Mouse (Mus musculus): Measurements from ENCODE around the gene Itprip.
A peak's percentile ranks its signal among the peaks of the same experiment; 100 is the strongest.

Gene Itprip

DNA sequence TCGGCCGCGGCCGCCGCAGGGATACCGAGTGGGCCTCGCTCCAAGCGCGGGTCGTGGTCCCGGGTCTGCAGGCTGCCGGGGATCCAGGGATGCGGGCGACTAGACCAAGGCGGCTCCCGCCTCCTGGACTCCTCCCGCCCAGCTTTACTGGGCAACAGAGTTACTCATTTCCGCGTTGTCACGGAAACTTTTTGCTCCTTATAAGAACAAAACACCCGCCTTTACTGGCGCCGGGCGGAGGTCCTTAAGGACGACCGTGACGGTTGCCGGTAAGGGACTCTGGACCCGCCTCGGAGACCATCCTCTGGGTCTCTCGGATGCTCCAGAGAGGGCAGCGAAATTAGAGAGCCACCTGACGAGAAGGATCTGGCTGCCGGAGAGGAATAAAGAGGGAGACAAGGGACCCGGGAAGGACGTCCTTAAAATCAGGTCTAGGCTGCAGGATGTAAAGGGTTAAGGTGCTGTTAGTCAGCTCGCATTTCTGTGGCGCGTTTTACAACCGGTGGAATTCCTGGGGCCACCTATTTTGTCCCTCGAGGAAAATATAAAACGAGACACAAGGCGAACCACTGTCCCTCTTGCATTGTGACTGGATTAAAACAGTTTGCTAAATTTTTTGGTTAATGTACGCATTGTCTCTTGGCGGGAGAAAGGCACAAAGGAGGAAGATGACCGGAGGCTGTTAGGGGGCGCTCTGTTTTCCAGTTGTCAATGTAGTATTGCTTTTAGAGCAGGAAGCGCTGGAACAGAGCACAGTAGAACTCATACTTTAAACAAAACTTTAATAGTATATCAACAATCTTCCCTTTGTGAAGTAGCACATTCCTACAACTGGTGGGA, at the start of gene Itprip, which contains the start of gene Cfap43:
Gene Itprip, minus strand, starts transcription at position 174 of the 840 bp plus-strand sequence.
Gene Cfap43, minus strand, starts transcription at position 162 of the 840 bp plus-strand sequence.
- DNase-seq, result peak; percentile 81

DNA sequence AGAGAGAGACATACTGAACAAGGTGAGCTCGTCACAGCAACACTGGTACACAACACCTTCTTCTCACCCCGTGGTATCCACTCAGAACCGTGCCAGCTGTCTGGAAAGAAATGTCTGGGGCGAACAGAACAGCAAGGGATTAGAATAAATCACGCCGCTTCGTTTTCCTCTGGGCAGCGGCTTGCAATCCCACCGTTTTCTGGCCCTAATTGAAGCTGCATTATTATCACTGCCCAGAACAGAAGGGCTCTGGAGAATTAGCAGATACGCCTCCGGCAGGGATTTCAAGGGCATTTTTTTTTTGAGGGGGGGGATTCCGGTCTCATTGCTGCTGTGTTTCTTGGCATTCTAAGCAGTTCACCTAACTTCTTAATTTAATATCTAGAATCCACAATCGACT, 39.1 kb upstream of the Itprip start:
- DNase-seq, result no peak

DNA sequence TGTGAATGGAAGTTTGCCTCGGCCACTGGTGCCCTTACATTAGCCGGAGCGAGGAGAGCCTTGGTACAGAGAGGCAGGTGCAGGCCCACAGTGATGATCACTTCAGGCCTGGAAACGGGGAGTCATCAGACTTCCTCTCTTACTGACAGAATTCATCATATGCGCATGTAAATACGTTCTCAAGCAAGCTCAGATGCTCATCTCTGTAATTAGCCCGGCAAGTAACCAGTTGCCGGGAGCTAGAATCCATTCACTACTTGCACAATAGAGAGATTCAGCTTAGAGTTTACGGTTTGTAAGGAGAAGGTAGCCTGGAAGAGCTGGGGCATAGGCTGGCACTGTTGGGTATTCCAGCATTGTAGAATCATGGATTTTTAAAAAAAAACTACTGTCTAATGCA, 34.1 kb upstream of the Itprip start:
- DNase-seq, result no peak

DNA sequence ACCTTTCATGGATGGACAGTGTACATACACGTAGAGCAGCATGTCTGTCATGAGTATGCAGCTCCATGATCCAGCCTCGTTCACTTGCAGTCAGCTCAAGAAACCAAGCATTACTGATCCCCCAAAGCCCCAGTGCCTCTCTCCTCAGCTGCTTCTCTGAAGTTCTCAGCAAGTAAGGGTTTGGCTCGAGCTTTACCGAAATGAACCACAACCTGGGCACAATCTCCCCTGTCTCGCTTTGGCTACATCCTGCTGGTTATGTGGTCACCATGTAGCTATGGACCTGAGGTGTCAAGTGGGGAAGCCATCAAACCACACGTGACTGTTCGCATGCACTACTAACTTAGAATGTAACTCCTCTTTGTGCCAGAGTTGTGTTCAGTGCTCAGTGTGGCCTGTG, 31.8 kb upstream of the Itprip start:
- DNase-seq, result no peak

DNA sequence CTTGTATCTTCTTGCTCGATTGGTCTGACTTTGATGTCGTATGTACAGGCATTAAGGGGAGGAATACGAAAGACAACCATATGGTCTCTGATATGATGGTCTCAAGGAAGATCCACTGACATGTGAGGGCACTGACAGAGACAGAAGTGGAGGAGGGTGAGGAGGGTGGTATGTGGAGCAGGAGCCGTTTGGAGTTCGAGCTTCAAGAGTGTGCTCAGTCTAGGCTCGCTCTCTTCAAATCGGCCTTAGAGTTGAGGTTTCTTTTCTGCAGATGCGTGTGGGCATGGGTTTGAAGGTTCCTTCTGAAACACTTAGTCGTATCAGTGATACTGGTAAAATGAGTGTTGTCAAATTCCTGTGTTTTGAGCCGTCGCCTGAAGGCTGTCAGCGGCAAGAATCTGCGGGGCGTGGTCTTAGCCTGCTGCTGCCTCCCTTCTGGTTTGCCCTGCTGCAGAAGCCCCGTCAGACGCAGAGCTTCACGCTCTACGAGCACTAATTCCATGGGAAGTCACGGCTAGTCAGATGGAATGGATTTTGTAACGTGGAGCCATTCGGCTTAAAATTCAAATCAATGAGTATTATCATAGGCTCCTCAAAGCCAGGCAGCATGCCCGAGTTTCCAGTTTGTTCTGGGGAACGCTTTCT, 27.8 kb upstream of the Itprip start:
- DNase-seq, result no peak

DNA sequence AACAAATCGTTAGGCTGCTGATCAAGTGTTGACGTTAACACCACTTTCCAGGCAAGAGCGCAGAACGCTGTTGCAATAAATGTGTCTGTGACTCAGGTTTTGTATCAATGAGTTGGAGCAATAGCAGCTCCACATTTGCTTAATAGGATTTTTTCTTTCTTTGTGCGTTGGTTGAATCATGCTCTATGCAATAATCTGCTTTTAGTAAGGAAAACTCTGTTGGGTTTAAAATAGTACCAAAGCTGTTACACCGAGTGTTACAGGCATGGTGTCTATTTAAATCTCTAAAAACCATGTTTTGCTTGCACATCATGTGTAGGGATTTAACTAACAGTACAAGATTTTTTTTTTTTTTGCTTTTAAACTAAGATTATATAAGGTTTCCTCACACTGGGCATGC, 20.3 kb upstream of the Itprip start:
- DNase-seq, result no peak

DNA sequence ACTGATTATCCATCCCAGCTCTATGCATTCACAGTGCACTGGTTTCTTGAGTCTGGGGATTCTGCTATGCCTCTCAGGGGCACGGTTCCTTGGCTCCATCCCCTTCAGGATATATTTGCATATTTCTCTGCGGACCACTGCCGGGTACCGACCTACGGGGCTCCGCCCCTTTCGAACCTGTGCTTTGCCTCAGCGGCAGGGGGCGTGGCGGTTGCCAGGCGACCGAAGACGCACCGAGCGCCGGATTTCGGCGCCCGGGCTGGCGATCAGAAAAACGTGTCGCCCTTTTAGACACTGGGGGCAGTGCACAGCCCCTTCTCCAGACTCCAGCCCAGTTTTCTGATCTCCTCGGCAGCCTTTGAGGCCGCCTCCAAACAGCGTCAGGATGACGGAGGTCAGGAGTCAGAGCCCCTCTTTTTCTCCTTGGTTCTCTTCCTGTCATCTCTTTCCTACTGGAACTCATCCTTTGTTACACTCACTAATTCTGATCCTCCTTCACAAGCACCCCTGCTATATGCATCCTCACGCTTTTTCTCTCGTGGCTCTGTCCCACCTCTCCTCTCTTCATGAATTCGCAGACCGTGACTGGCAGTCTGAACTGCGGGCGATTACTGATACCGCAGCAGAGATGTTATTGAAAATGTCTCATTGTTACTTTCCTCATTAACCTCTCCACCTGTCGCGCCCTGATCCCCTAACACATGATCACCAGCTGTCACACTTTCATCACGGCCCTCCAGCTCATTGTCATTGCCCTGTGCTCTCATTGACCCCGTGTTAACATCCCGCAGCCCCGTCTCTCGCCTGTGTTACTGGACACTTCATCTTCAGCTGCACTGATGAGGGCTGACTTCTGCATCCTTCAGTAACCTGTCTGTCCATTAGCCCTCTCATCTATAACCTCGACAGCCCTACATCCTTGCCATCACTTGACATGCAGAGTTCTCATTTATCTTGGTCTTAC, 18.6 kb upstream of the Itprip start, which contains the start of gene Cfap58:
Gene Cfap58, plus strand, starts transcription at position 233 of the 964 bp plus-strand sequence.
- peak; percentile 42 for DNase-seq

DNA sequence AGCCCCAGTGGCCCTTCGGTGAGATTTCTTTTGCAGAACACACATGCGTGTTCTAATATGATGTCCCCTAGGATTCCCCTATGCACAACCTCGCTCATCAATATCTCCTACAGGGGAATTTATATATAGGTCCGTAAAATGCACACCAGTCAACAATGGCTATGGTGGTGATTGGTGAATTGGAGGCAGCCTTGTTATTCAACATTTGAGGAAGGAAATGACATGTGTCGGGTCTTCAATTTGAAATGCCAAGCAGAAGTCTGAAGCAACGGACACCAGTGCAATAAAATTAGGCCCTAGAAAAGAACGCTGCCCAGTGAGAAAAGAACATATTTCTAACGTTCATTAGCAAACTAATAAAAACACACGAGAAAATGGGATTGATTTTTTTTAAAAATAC, 17.8 kb upstream of the Itprip start:
- no peak for DNase-seq

DNA sequence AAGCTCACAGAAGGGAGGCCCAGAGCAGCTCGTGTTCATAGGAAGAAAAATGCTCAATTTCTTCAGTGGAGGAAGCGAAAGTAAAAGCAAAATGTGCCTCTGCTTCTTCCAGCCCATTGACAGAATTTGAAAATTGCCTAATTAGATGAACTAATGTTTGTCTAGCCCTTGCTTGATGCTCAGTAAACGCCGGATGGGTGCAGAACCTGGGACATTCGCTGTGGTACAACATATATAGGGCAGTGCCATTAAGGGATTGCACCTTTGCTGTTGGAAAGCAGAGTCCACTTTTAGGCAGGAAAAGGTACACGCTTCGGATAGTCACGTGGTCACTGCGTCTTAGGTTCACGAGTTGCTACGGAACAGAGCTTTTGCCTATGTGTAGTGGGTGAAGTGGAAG, 17.4 kb upstream of the Itprip start:
- no peak for DNase-seq

DNA sequence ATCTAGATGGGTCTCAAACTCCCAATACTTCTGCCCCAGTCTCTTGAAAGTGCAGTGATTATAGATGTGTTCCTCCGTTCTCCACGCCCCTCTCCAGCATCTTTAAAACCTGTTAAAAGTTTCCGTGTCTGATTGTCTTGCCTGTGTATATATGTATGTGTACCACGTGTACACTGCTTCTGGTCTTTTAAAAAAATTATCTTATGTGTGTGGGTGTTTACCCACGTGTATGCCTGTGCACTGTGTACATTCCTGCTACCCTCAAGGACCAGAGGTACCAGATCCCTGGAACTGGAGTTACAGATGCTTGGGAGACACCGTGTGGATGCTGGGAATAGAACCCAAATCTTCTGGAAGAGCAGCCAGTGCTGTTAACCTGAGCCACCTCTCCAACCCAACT, 16.4 kb upstream of the Itprip start:
- DNase-seq, result no peak

DNA sequence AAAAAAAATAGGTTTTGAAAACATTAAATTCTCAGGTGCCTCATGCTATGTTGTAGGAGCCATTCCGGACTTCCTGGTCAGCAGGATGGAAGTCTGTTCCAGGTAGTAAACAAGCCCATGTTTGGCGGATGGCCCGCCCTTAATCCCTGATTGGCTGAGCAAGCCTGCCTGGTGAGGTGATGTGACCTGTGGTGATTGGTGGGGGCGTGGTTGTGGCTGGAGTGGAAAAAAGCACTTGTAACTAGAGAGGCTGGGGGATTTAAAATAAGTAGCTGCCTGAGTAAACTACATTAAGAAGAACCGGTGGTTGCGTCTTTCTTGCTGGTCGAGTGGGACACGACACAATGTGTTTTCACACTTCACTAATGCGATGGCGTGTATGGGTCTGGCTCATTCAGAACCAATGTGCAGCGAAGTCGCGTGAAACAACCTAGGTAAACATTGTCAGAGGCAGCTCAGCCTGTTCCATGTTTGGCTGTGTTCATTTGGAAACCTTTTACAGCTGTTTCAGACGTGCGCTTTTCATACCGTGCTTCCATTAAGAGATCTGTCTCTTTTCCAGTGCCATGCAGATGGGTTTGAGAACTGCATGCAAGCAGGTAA, 15.6 kb upstream of the Itprip start:
- peak; percentile 62 for DNase-seq

DNA sequence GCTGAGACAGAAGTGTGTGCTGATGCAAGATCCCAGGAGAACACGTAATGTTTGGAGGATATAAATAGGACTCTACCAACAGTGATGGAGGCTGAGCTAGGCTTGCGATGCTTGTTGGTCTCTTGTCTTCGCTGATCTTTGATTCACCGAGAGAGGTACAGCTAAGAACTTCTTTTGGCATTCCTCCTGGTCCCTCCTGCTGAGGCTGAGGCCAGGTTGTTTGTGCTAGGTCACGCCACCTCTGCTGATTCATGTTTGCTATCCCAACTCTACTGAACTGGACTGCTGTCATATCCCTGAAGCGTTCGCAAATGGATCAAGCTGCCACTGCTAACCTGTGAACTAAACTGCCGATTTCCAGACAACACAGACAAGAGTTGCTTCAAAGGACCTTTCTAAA, 15.0 kb upstream of the Itprip start:
- no peak for DNase-seq

DNA sequence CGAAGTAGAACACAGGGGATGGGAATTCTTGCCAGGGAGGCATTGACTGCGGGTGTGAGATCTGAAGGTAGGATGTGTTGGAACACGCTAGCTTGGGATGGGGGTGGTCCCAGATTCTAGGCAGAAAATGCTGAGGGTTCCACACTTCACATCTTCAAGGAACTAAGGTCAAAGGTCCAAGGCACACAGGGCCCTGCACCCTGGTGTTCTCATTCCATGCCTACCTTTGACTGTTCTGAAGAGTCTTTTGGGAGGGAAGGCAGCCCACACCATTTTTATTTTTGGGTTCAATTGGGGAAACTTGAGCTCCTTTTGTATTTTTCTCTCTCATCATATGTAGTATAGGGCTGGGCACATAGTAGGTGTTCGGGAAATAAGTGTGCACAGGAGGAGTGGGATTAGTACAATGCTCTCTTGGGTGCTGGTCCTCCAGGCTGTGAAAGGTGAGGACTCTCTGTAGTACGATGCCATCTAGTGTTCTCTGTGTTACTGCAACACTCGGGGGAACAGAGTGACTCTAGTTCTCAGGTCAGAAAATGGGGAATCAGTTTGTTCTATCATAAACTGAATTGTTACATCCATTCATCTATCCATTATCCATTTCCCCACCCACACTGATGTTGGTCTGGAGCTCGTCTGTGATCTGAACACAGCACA, 13.0 kb upstream of the Itprip start:
- DNase-seq, result no peak

DNA sequence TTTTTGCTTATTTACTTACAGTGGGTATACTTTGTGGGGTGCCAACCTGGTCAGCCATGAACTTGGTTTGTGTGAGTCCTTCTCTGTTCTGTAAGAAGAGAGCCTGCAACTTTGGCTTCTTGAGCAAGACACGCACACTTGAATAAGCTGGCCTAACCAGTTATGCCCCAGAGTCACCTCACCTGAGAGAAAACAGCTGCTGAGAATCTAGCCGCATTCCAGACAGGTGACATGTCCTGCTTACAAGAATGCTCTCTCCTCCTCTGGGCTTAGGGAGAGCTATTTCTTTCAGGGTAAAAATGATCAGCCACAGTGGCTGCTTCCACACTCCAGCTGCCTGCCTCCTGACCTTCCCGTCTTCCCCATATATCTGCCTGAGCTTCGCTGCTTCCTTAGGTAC, 9.9 kb upstream of the Itprip start:
- no peak for DNase-seq

DNA sequence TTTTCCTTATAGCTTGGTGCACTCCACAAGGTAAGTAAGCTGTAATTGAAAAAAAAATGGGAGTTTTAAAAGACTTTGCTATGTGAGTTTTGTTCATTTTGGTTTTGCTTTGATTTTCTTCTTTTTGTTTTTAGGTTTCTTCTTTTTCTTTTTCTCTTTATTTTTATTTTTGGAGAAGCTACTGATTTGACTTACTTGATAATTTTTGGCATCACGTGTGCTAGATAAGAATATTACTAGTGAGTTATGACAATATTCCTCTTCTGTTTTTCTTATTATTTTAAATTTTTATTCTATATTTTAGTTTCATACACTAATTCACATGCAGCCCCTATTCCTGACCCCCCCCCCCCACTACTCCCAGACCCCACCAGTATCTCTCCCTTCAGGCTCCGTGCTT, 7.9 kb upstream of the Itprip start:
- no peak for DNase-seq

DNA sequence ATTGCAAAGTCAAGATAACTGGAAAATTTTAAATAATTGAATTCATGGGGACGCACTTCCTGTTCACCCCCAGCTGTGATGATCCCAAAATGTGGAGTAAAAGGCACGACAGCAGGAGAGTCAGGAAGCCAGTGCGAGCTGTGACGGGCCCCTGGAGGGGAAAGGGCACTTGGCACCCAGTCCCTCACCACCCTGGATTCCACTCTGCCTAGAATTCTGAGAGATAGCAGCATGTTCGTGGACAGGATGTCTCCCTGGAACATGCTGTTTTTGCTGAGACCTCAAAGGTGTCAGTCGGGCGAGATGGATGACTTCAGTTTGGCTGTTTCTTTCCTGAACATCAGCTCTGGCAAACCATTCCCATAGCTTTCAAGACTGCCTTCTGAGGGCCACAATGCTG, 6.7 kb upstream of the Itprip start:
- peak; percentile 68 for DNase-seq

DNA sequence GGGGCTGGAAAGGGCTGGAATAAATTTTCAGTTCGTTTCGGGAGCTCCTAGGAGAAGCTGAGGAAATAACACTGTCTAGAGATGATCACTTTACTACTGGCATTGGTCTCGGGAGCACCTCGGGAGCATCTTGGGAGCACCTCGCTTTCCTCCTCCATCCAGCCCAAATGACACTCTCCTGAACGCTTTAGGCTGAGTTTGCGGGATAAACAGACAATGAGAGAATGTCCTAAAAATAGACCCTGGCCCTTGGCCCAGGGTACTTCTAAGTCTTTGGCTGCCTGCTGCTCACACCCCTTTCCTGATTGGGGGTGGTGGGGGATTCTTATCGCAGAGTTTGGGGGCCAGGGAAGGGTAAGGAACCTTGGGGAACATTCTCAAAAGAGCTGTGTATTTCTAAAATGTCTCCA, 872 bp upstream of the Itprip start:
- DNase-seq, result peak; percentile 42

DNA sequence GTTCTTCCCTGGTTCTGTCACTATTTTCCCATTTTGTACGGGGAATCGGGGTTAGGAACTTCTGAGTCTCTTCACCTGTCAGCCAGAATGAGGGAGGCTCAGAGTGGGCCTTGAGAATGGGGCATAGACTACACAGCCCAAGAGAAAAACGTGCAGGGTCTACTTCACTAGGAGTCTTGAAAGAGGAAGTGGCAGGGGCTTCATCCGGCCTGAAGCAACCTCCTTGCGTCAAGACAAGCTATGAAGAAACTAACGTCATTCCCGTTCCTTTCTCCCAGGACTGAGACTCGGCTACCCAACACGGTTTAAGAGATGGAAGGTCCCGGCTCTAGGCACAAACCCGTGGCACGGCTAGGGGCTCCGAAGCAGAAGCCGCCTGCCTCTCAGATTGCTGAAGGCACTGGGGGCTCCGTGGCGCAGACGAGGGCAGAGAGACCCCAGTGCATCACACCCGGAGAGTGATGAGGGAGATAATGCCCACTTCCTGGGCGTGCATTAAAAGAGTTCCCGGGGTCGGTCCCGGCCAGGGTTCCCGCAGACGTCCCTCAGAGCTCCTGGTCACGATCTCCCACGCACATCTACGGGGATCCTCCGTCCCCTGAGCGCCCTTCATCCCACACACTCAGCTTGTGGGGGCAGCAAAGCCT, 521 bp downstream of the Itprip start:
- no peak for DNase-seq

DNA sequence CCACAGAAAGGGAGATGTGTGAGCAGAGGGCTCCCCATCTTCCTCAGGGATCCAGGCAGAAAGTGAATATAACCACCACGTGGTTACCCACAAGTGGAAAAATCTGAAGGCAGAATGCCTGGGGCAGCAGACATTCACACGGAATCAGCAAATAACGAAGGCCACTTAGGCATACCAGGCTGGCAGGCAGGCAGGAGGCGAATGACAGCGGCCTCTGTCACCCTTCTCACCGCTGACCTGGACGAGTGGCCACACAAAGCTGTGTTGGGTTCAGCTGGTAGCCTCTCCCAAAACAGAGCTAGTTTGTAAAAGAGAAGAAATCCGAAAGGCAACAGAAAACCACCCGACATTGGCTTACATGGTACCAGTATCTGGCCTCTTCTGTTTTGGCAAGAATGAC, 1.1 kb downstream of the Itprip start:
- no peak for DNase-seq

DNA sequence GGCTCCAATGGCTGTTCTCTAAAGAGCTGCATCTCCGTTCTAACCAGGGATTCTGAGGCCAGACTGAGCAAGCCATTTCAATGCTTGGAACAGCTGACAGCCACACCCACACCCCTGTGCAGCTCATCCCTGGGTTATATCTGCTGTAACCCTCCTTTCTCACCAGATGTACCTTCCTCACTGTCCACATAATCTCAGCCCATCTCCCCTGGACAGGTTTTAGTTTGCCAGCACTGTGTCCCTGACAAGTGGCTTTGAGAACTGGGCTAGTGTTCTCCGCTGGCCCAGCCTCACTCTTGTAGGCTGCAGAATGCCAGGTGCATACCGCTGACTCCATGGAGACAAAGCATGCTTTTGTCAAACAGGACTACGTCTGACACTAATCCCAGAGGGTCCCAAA, 1.7 kb downstream of the Itprip start:
- DNase-seq, result no peak

DNA sequence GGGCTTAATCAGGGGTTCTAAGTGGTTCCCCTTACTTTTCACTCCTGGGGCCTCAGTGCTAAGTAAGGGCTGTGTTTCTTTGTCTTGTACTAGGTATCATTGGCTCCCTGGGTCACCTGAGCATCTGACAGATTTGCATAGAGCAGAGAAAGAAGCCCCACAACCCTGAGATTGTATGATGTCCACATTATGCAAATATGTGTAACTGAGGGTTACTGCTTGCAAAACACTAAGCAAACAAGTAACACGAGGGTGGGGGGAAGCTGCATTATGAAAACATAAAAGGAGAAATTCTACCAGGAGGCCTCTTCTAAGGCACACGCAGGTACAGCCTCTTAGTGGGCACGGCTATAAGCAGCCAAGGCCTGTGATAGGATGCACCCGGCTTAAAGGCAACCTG, 3.8 kb downstream of the Itprip start:
- DNase-seq, result no peak

DNA sequence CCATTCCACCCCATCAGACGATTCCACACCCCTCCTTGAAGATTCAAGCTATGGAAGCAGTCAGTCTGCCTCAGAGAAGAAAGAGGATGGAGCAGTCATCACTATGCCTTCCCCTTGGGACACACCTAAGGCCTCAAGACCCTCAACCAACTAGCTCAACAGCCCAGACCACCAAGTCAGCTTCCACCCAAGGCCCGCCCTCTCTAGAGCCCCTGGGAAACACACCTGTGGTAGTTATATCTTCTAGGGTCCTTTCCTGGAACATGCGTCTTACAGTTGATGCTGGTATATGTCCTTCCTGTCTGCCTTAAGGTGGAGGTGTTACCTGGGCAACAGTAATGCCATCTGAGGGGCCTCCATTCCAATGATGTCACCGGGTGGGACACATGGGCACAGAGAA, 4.9 kb downstream of the Itprip start:
- DNase-seq, result no peak
